Mouse (Mus musculus): ENCODE data around the gene Tmem176b.

The Tmem176b gene

DNA sequence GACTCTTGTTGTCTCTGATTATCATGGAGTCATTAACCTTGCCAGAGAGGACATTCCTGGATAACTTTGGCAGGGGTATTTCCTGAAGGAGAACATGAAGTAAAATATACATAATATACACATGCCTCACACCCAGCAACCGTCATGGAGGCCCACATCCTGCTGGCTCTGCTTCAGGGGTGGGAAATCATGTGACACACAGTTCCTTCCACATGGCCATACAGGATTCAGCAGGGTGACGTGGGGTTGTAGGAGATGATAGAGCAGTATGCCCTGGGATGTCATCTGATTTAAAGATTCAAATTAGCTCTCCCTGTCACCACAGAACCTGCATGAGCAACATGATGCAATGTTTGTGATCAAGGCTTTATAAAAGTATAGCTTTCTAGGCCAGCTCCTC lies 53.4 kb downstream of the Tmem176b start:
- no peak for DNase-seq (ENCODE audit: low read depth, low spot score)

DNA sequence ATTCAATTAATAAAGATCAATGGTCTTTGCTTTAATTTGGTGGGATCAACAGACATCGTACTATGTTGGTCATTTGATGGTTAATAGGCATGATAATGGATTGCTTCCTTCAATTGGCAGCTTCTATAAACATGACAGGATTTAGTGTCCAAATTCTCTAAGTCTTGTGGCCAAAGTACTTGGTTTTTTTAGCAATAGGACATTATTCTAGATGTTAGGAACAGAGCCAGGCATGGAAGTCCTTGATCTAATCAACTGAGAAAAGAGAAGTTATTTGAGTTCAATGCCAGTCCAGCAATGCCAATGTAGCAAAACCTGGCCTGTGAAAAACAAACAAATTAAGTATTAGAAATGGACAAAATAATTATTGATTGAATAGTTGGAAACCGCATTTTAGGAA lies 55.7 kb downstream of the Tmem176b start:
- no peak for DNase-seq (ENCODE audit: low read depth, low spot score)

DNA sequence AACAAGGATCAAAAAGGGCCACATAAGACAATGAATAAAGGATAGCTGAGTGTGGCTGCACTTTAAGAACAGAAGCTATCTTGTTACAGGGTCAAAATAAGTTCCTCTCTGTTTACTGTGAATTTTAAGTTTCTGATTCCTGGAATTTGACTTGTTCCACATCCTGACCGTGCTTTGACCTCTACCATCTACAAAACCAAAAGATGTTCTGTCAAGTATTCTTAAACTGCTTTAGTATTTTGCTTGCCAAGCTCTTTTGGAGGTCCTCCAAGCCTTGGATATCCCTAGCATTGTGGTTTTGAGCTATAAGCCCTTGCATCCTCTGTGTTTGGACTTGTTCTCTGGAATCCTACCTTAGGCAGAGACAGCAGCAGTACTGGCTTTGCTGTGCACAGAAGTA lies 56.1 kb downstream of the Tmem176b start:
- no peak for DNase-seq (ENCODE audit: low read depth, low spot score)

DNA sequence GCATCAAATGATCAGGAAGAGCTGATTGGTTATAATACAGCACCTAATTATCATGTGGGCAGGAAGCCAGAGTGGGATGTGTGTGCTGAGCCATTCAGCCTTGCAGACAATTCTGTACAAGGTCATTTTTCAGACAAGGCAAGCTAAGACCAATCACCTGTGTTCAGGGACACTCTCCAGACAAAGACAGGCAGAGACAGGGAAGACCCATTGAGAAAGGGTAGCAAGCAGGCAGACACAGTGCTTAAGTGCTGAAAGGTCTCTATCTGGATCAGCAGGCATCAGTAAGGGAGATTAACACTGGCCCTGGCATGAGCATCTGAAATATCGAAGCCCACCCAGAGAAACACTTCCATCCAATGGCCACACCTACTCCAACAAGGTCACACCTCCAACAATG lies 56.9 kb downstream of the Tmem176b start:
- DNase-seq (ENCODE audit: low read depth, low spot score), result no peak

Data from A20 (cell line).